9 mouse cellular contexts compared by ENCODE assay signal in the genomic region with DNA sequence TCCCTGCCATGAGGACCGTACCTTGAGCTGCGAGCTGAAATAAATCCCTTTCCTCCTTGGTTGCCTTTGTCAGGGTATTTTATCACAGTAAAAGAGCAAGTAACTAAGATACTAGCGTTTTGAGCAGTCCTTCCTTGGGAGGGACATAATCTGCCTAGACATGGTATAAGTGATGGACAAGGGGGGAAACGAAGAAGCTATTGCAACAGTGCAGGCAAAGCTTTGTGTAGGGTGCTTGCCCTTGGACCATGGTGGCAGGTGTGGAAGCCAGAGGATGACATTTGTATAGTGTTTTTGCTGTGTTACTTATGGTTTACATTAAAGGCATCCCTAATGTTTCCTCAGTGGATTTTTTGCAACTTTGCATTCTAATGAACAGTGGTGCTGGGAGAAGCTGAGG. TPM values are rescaled to one million over a fixed set of nuclear protein-coding genes. Genes with fewer than 3 reads are reported as not detected.
DNase-seq lines count a peak whose midpoint lies in the region; ATAC-seq and TF ChIP-seq lines count a peak whose summit lies in the region.
"Had no signal": no experiment of that assay in that cellular context is flagged by ENCODE, and none has a peak within 500 bp of the region (broad histone marks: within the 10 kb centered on the region; RNA-seq: fewer than 3 reads in every experiment).

No protein-coding gene starts in this region.

- TF ChIP-seq POLR2A in kidney, adult 2 months (IDR thresholded peaks at IDR 0.05; ENCODE audit: low read depth, low read length): no peak

- no peak for DNase-seq in kidney, adult 2 months
- no peak for DNase-seq in kidney, adult 8-10 months
- no peak for DNase-seq in adipocyte (ENCODE audit: low spot score)
- no peak for DNase-seq in cerebellum, postnatal 36 days

- H3K9me3 ChIP-seq in embryonic facial prominence, embryonic 12.5 days: no peaks in the 10 kb centered on the region
- no peaks in the 10 kb centered on the region for H3K9me3 ChIP-seq in hindbrain, embryonic 16.5 days (ENCODE audit: control insufficient read depth, low read length)
- no peaks in the 10 kb centered on the region for H3K9me3 ChIP-seq in midbrain, embryonic 15.5 days
- H3K9me3 ChIP-seq: G1E had no signal

- peak overlapping the region; percentile 66; the same call in 1 of the 2 replicates for H3K9ac ChIP-seq in embryonic facial prominence, embryonic 12.5 days
- peak overlapping the region; percentile 84 for H3K9ac ChIP-seq in hindbrain, embryonic 16.5 days (ENCODE audit: low read depth, low read length)
- peak overlapping the region; percentile 65 for H3K9ac ChIP-seq in midbrain, embryonic 15.5 days

- H3K4me2 ChIP-seq in embryonic facial prominence, embryonic 12.5 days (replicated peaks): peak overlapping the region; percentile 79
- H3K4me2 ChIP-seq in hindbrain, embryonic 16.5 days (ENCODE audit: low read length): peak overlapping the region; percentile 59
- peak overlapping the region; percentile 77 for H3K4me2 ChIP-seq in midbrain, embryonic 15.5 days

- no peak for ATAC-seq in embryonic facial prominence, embryonic 12.5 days (ENCODE audit: insufficient number of reproducible peaks, insufficient read depth, low FRiP score, low TSS enrichment)
- peak; percentile 32 for ATAC-seq in hindbrain, embryonic 16.5 days
- ATAC-seq in midbrain, embryonic 15.5 days (replicated peaks): peak; percentile 25
- ATAC-seq in megakaryocyte-erythroid progenitor cell, adult 5-6 weeks (replicated peaks; ENCODE audit: low FRiP score, low TSS enrichment, poor library complexity, severe bottlenecking): no peak

- H3K27me3 ChIP-seq in kidney, adult 2 months (replicated peaks; ENCODE audit: control insufficient read depth, insufficient read depth, low read length): no peaks in the 10 kb centered on the region
- no peaks in the 10 kb centered on the region for H3K27me3 ChIP-seq in embryonic facial prominence, embryonic 12.5 days
- no peaks in the 10 kb centered on the region for H3K27me3 ChIP-seq in hindbrain, embryonic 16.5 days (replicated peaks; ENCODE audit: control insufficient read depth, insufficient read depth, low read length)
- H3K27me3 ChIP-seq in midbrain, embryonic 15.5 days (replicated peaks): no peaks in the 10 kb centered on the region

- 83% methylated on average over 4 of the region's 4 CpGs for WGBS in kidney, adult 2 months
- WGBS in embryonic facial prominence, embryonic 12.5 days: 78% methylated on average over 4 of the region's 4 CpGs
- WGBS in hindbrain, embryonic 16.5 days: 73% methylated on average over 4 of the region's 4 CpGs
- WGBS in midbrain, embryonic 15.5 days: 81% methylated on average over 4 of the region's 4 CpGs

- no peaks in the 10 kb centered on the region for H3K36me3 ChIP-seq in kidney, adult 2 months (ENCODE audit: control insufficient read depth, insufficient read depth, low read length)
- no peaks in the 10 kb centered on the region for H3K36me3 ChIP-seq in embryonic facial prominence, embryonic 12.5 days
- H3K36me3 ChIP-seq in hindbrain, embryonic 16.5 days (ENCODE audit: control insufficient read depth, insufficient read depth, low read length): no peaks in the 10 kb centered on the region
- no peaks in the 10 kb centered on the region for H3K36me3 ChIP-seq in midbrain, embryonic 15.5 days (replicated peaks)
- H3K36me3 ChIP-seq: G1E had no signal

- peak overlapping the region; percentile 92; the same call in 1 of the 2 replicates for H3K4me3 ChIP-seq in kidney, adult 2 months (ENCODE audit: insufficient read depth, low read depth, low read length)
- H3K4me3 ChIP-seq in embryonic facial prominence, embryonic 12.5 days: peak overlapping the region; percentile 67
- H3K4me3 ChIP-seq in hindbrain, embryonic 16.5 days (ENCODE audit: low read length): peak overlapping the region; percentile 76
- peak overlapping the region; percentile 81 for H3K4me3 ChIP-seq in midbrain, embryonic 15.5 days

- no peak overlapping the region for H3K27ac ChIP-seq in kidney, adult 2 months (ENCODE audit: insufficient read depth, low read depth, low read length)
- no peak overlapping the region for H3K27ac ChIP-seq in embryonic facial prominence, embryonic 12.5 days
- peak overlapping the region; percentile 80; the same call in 1 of the 2 replicates for H3K27ac ChIP-seq in hindbrain, embryonic 16.5 days (ENCODE audit: low read depth, low read length)
- H3K27ac ChIP-seq in midbrain, embryonic 15.5 days: peak overlapping the region; percentile 83

- H3K4me1 ChIP-seq in kidney, adult 2 months (ENCODE audit: control insufficient read depth, insufficient read depth, low read length): no peaks in the 10 kb centered on the region; the same call in 1 of the 2 replicates
- H3K4me1 ChIP-seq in embryonic facial prominence, embryonic 12.5 days: peaks cover 12% of the 10 kb centered on the region; the same call in 1 of the 2 replicates
- peaks cover 13% of the 10 kb centered on the region for H3K4me1 ChIP-seq in hindbrain, embryonic 16.5 days (ENCODE audit: control insufficient read depth, insufficient read depth, low read depth, low read length)
- H3K4me1 ChIP-seq in midbrain, embryonic 15.5 days: peaks cover 19% of the 10 kb centered on the region

- TF ChIP-seq CTCF in kidney, adult 2 months (conservative IDR thresholded peaks at IDR 0.05; ENCODE audit: insufficient read depth, insufficient read length, low read depth, low read length): no peak

RNA-seq across cellular contexts. Expression of gene Zkscan16, which starts 0.5 kb away (rescaled TPM):
- polyA plus RNA-seq in kidney, adult 2 months (2012; rRNA removed): 0.11 TPM in 1 of 2 replicates, not detected in the other
- 1.3 and 1.5 TPM in 2 replicates for polyA plus RNA-seq in embryonic facial prominence, embryonic 12.5 days (2016; fragmentation: Nextera tagmentation; extraction: Ambion mirVana)
- polyA plus RNA-seq in hindbrain, embryonic 16.5 days (2015; fragmentation: Nextera tagmentation; extraction: Ambion mirVana): 2.0 and 2.7 TPM in 2 replicates
- 1.8 and 2.7 TPM in 2 replicates for polyA plus RNA-seq in midbrain, embryonic 15.5 days (2015; fragmentation: Nextera tagmentation; extraction: Ambion mirVana)
- not detected in 2 replicates for total RNA-seq in megakaryocyte-erythroid progenitor cell, adult 5-6 weeks (2014; fragmentation: Nextera tagmentation)
- total RNA-seq in megakaryocyte-erythroid progenitor cell, adult 5-6 weeks (2017): not detected in 2 replicates
- polyA plus RNA-seq: G1E had no signal

RNA-seq across cellular contexts. Expression of gene Ecpas, which starts 30.4 kb away (rescaled TPM):
- 10.4 and 11.4 TPM in 2 replicates for polyA plus RNA-seq in kidney, adult 2 months (2012; rRNA removed)
- polyA plus RNA-seq in embryonic facial prominence, embryonic 12.5 days (2016; fragmentation: Nextera tagmentation; extraction: Ambion mirVana): 42.3 and 44.7 TPM in 2 replicates
- polyA plus RNA-seq in hindbrain, embryonic 16.5 days (2015; fragmentation: Nextera tagmentation; extraction: Ambion mirVana): 29.0 and 31.1 TPM in 2 replicates
- 33.3 and 35.2 TPM in 2 replicates for polyA plus RNA-seq in midbrain, embryonic 15.5 days (2015; fragmentation: Nextera tagmentation; extraction: Ambion mirVana)
- 78.4 and 95.1 TPM in 2 replicates for total RNA-seq in megakaryocyte-erythroid progenitor cell, adult 5-6 weeks (2014; fragmentation: Nextera tagmentation)
- total RNA-seq in megakaryocyte-erythroid progenitor cell, adult 5-6 weeks (2017): 69.0 and 101 TPM in 2 replicates

RNA-seq across cellular contexts. Expression of gene Ptgr1, which starts 44.0 kb away (rescaled TPM):
- 2.8 and 3.5 TPM in 2 replicates for polyA plus RNA-seq in kidney, adult 2 months (2012; rRNA removed)
- 21.3 and 24.2 TPM in 2 replicates for polyA plus RNA-seq in embryonic facial prominence, embryonic 12.5 days (2016; fragmentation: Nextera tagmentation; extraction: Ambion mirVana)
- 5.6 and 6.5 TPM in 2 replicates for polyA plus RNA-seq in hindbrain, embryonic 16.5 days (2015; fragmentation: Nextera tagmentation; extraction: Ambion mirVana)
- 3.2 and 4.2 TPM in 2 replicates for polyA plus RNA-seq in midbrain, embryonic 15.5 days (2015; fragmentation: Nextera tagmentation; extraction: Ambion mirVana)
- total RNA-seq in megakaryocyte-erythroid progenitor cell, adult 5-6 weeks (2014; fragmentation: Nextera tagmentation): 5.0 and 14.5 TPM in 2 replicates
- total RNA-seq in megakaryocyte-erythroid progenitor cell, adult 5-6 weeks (2017): 12.8 and 16.2 TPM in 2 replicates

RNA-seq across cellular contexts. Expression of gene Dnajc25, which starts 51.9 kb away (rescaled TPM):
- polyA plus RNA-seq in kidney, adult 2 months (2012; rRNA removed): 2.7 and 3.1 TPM in 2 replicates
- polyA plus RNA-seq in embryonic facial prominence, embryonic 12.5 days (2016; fragmentation: Nextera tagmentation; extraction: Ambion mirVana): 11.0 and 11.4 TPM in 2 replicates
- 5.7 and 5.8 TPM in 2 replicates for polyA plus RNA-seq in hindbrain, embryonic 16.5 days (2015; fragmentation: Nextera tagmentation; extraction: Ambion mirVana)
- 7.4 and 7.5 TPM in 2 replicates for polyA plus RNA-seq in midbrain, embryonic 15.5 days (2015; fragmentation: Nextera tagmentation; extraction: Ambion mirVana)
- 10.3 and 10.5 TPM in 2 replicates for total RNA-seq in megakaryocyte-erythroid progenitor cell, adult 5-6 weeks (2014; fragmentation: Nextera tagmentation)
- total RNA-seq in megakaryocyte-erythroid progenitor cell, adult 5-6 weeks (2017): 24.5 and 44.0 TPM in 2 replicates

Comparison
In these comparisons a context has a peak if more than half of its experiments do, and no peak if none do; other contexts are left out.
1. H3K27ac ChIP-seq: peak in hindbrain, embryonic 16.5 days (single experiment) and midbrain, embryonic 15.5 days (single experiment); none in kidney, adult 2 months (single experiment) and embryonic facial prominence, embryonic 12.5 days (single experiment).
2. ATAC-seq: peak in hindbrain, embryonic 16.5 days (single experiment) and midbrain, embryonic 15.5 days (single experiment); none in embryonic facial prominence, embryonic 12.5 days (single experiment) and megakaryocyte-erythroid progenitor cell, adult 5-6 weeks (single experiment).
3. Peak in every context shown above with its lines, with median percentiles within 50 percentile points of each other: H3K4me3 ChIP-seq, H3K4me2 ChIP-seq and H3K9ac ChIP-seq.